In the genomic region with DNA sequence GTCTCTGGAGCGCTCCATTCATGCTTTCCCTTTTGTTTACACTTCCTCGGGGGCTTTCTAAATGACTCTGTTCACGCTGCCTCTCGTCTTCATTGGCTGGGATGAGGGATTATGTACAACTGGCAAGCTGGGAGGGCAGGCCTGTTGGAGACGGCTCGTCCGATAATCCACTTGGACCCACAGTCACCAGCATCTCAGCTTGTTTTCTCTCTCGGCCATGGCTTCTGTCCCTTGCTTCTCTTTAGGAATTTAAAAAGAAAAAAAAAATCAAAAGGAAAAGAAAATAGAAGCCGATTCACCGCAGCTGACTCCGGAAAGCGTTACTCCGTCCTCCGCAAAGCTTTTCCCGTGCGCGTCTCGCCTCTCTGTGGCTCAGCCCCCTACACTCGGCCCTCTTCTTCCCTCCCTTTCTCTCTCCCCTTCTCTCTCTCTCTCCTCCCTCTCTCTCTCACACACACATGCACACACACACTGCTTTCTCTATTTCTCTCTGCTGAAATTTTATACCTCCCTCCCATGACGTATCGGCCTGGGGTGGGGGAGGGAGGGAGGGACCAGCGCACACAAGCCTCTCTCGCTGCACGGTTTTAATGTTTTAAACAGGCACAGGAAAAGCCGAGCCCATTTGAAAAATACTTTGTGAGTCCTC, we compare ENCODE assay signal across 8 mouse cellular contexts. TPM values are rescaled to one million over a fixed set of nuclear protein-coding genes. Genes with fewer than 3 reads are reported as not detected.
DNase-seq lines count a peak whose midpoint lies in the region; ATAC-seq and TF ChIP-seq lines count a peak whose summit lies in the region.

TSS of gene Tgfb3 (minus strand) at position 489 of the 649 bp plus-strand sequence.

- no peaks in the 10 kb centered on the region for H3K36me3 ChIP-seq in testis, adult 2 months (ENCODE audit: control insufficient read depth, insufficient read depth, low read length)
- no peaks in the 10 kb centered on the region for H3K36me3 ChIP-seq in liver, embryonic 13.5 days
- no peaks in the 10 kb centered on the region for H3K36me3 ChIP-seq in neural tube, embryonic 12.5 days

- WGBS in liver, embryonic 13.5 days (ENCODE audit: insufficient replicate concordance) = 2% methylated on average over 25 of the region's 25 CpGs
- under 1% methylated on average over 25 of the region's 25 CpGs for WGBS in neural tube, embryonic 12.5 days

- peak within 1 kb of the TSS; percentile 79 for H3K4me2 ChIP-seq in liver, embryonic 13.5 days
- H3K4me2 ChIP-seq in neural tube, embryonic 12.5 days (replicated peaks) = peak within 1 kb of the TSS; percentile 76

- H3K27me3 ChIP-seq in testis, adult 2 months (ENCODE audit: control insufficient read depth, insufficient read depth, low read length) = peaks cover 5% of the 10 kb centered on the region; the same call in 1 of the 2 replicates
- H3K27me3 ChIP-seq in liver, embryonic 13.5 days = peaks cover 78% of the 10 kb centered on the region
- H3K27me3 ChIP-seq in neural tube, embryonic 12.5 days (replicated peaks) = no peaks in the 10 kb centered on the region

- DNase-seq in testis, postnatal 14 days (ENCODE audit: low spot score) = no peak
- DNase-seq in c-Kit-positive CD71-positive TER-119-positive erythroid progenitor cells, embryonic 14.5 days (ENCODE audit: low spot score) = peak; percentile 17
- peak; percentile 39 to 42 for DNase-seq in gastrocnemius, adult 8-10 months (ENCODE audit: low spot score in 2 of 2)
- peak; percentile 79 for DNase-seq in hindlimb bud, embryonic 11.5 days (ENCODE audit: extremely low spot score, low read depth, low spot score)
- no peak for DNase-seq in liver, embryonic 13.5 days

- peak within 1 kb of the TSS; percentile 84 for H3K27ac ChIP-seq in testis, adult 2 months (ENCODE audit: control insufficient read depth, insufficient read depth, low read depth, low read length)
- no peak within 1 kb of the TSS; the same call in 1 of the 2 replicates for H3K27ac ChIP-seq in liver, embryonic 13.5 days
- no peak within 1 kb of the TSS; the same call in 1 of the 2 replicates for H3K27ac ChIP-seq in neural tube, embryonic 12.5 days

- TF ChIP-seq POLR2A in testis, adult 2 months (IDR thresholded peaks at IDR 0.05; ENCODE audit: control insufficient read depth, low read depth, low read length) = no peak

- ATAC-seq in liver, embryonic 13.5 days (ENCODE audit: low read depth) = peak; percentile 47
- ATAC-seq in neural tube, embryonic 12.5 days (ENCODE audit: low FRiP score, low read depth) = peak; percentile 45
- no peak for ATAC-seq in monocyte, adult 5-6 weeks (replicated peaks; ENCODE audit: insufficient number of reproducible peaks, low FRiP score, low TSS enrichment, poor library complexity, severe bottlenecking)

- peak within 1 kb of the TSS; percentile 65 for H3K9ac ChIP-seq in liver, embryonic 13.5 days
- peak within 1 kb of the TSS; percentile 67 for H3K9ac ChIP-seq in neural tube, embryonic 12.5 days

- no peak for TF ChIP-seq CTCF in testis, adult 2 months (IDR thresholded peaks at IDR 0.05; ENCODE audit: control insufficient read depth, insufficient read depth, insufficient replicate concordance, low read depth, low read length)

- peak within 1 kb of the TSS; percentile 90 for H3K4me3 ChIP-seq in testis, adult 2 months (ENCODE audit: control insufficient read depth, low read depth, low read length)
- peak within 1 kb of the TSS; percentile 59 for H3K4me3 ChIP-seq in liver, embryonic 13.5 days (replicated peaks)
- H3K4me3 ChIP-seq in neural tube, embryonic 12.5 days = peak within 1 kb of the TSS; percentile 52

- H3K4me1 ChIP-seq in testis, adult 2 months (ENCODE audit: control insufficient read depth, insufficient read depth, low read length) = peaks cover 22% of the 10 kb centered on the region
- H3K4me1 ChIP-seq in liver, embryonic 13.5 days (replicated peaks) = peaks cover 7% of the 10 kb centered on the region
- peaks cover 37% of the 10 kb centered on the region for H3K4me1 ChIP-seq in neural tube, embryonic 12.5 days

- no peaks in the 10 kb centered on the region for H3K9me3 ChIP-seq in liver, embryonic 13.5 days (replicated peaks)
- no peaks in the 10 kb centered on the region for H3K9me3 ChIP-seq in neural tube, embryonic 12.5 days

RNA-seq across cellular contexts. Expression of gene Tgfb3, which starts in this region (rescaled TPM):
- 4.4 and 5.4 TPM in 2 replicates for polyA plus RNA-seq in testis, adult 2 months (2012; rRNA removed)
- 10 to 100 TPM; 44.0 to 58.3 (median 47.6) TPM for total RNA-seq in gastrocnemius, adult 8-10 months (2022)
- 2.5 and 3.2 TPM in 2 replicates for polyA plus RNA-seq in liver, embryonic 13.5 days (2015; fragmentation: Nextera tagmentation; extraction: Ambion mirVana)
- 12.1 and 13.3 TPM in 2 replicates for polyA plus RNA-seq in neural tube, embryonic 12.5 days (2016; fragmentation: Nextera tagmentation; extraction: Ambion mirVana)
- 0.32 to 2.7 TPM (median 1.0 TPM) in 3 replicates for total RNA-seq in monocyte, adult 5-6 weeks (2017)

Comparison
In these comparisons a context has a peak if more than half of its experiments do, and no peak if none do; other contexts are left out.
1. RNA of gene Tgfb3 (total RNA-seq): 44.0 to 58.3 TPM in gastrocnemius, adult 8-10 months; 0.32 to 2.7 TPM in monocyte, adult 5-6 weeks; every median in the first group is over 10 times any median in the second.
2. DNase-seq: peak in c-Kit-positive CD71-positive TER-119-positive erythroid progenitor cells, embryonic 14.5 days (single experiment), gastrocnemius, adult 8-10 months (2 of 2) and hindlimb bud, embryonic 11.5 days (single experiment); none in testis, postnatal 14 days (single experiment) and liver, embryonic 13.5 days (single experiment).
3. Peak in every context shown above with its lines, with median percentiles within 50 percentile points of each other: H3K4me3 ChIP-seq.